20 mouse cellular contexts compared by ENCODE assay signal in the genomic region with DNA sequence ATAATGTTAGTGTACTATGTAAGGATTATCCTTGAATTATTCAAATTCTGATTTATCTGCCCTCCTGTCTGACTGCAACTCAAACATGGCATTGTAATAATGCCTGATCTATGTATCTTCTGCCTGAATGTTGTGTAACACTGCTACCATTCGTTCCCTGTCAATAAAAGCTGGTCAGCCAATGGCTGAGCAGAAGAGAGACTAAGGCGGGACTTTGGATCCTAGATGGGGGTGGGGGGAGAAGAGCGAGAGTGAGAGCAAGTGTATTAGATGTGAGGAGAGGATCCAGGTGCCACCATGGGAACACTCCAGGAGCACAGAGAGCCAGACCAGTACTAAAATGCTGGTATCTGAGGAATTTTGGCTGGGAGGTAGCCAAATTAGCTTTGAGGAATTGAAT. TPM values are rescaled to one million over a fixed set of nuclear protein-coding genes. Genes with fewer than 3 reads are reported as not detected.
DNase-seq lines count a peak whose midpoint lies in the region; ATAC-seq lines count a peak whose summit lies in the region.
"Had no signal": no experiment of that assay in that cellular context is flagged by ENCODE, and none has a peak within 500 bp of the region (broad histone marks: within the 10 kb centered on the region; RNA-seq: fewer than 3 reads in every experiment).

No protein-coding gene starts in this region.

- H3K4me3 ChIP-seq in limb, embryonic 15.5 days, result no peak overlapping the region
- no peak overlapping the region for H3K4me3 ChIP-seq in limb, embryonic 10.5 days
- no peak overlapping the region for H3K4me3 ChIP-seq in liver, embryonic 15.5 days (replicated peaks)
- H3K4me3 ChIP-seq: embryonic facial prominence, embryonic 13.5 days; forebrain, embryonic 15.5 days; heart, embryonic 15.5 days; midbrain, embryonic 15.5 days; myocyte had no signal

- no peak overlapping the region for H3K9ac ChIP-seq in limb, embryonic 15.5 days
- H3K9ac ChIP-seq in liver, embryonic 15.5 days, result no peak overlapping the region
- H3K9ac ChIP-seq: embryonic facial prominence, embryonic 13.5 days; forebrain, embryonic 15.5 days; heart, embryonic 15.5 days; midbrain, embryonic 15.5 days had no signal

- H3K9me3 ChIP-seq in limb, embryonic 15.5 days, result no peaks in the 10 kb centered on the region
- no peaks in the 10 kb centered on the region for H3K9me3 ChIP-seq in limb, embryonic 10.5 days (replicated peaks)
- H3K9me3 ChIP-seq in liver, embryonic 15.5 days (replicated peaks), result no peaks in the 10 kb centered on the region
- H3K9me3 ChIP-seq: embryonic facial prominence, embryonic 13.5 days; forebrain, embryonic 15.5 days; heart, embryonic 15.5 days; midbrain, embryonic 15.5 days had no signal

- H3K4me1 ChIP-seq in limb, embryonic 15.5 days, result no peaks in the 10 kb centered on the region
- H3K4me1 ChIP-seq in limb, embryonic 10.5 days, result no peaks in the 10 kb centered on the region
- peaks cover 22% of the 10 kb centered on the region for H3K4me1 ChIP-seq in liver, embryonic 15.5 days (replicated peaks)
- H3K4me1 ChIP-seq: forebrain, embryonic 15.5 days; heart, embryonic 15.5 days; midbrain, embryonic 15.5 days had no signal

- peak overlapping the region; percentile 30; the same call in 1 of the 2 replicates for H3K27ac ChIP-seq in limb, embryonic 15.5 days
- no peak overlapping the region for H3K27ac ChIP-seq in limb, embryonic 10.5 days
- no peak overlapping the region for H3K27ac ChIP-seq in liver, embryonic 15.5 days (replicated peaks)
- H3K27ac ChIP-seq: embryonic facial prominence, embryonic 13.5 days; forebrain, embryonic 15.5 days; heart, embryonic 15.5 days; midbrain, embryonic 15.5 days; stomach, postnatal 0 days had no signal

- no peak overlapping the region for H3K4me2 ChIP-seq in limb, embryonic 15.5 days
- H3K4me2 ChIP-seq in liver, embryonic 15.5 days, result 0 out of 2 replicates have a peak overlapping the region, but pooled peaks have one; percentile 7
- H3K4me2 ChIP-seq: embryonic facial prominence, embryonic 13.5 days; forebrain, embryonic 15.5 days; heart, embryonic 15.5 days; midbrain, embryonic 15.5 days had no signal

- no peak for DNase-seq in limb, embryonic 10.5 days (ENCODE audit: low spot score)
- peak; percentile 27 for DNase-seq in R1 (ENCODE audit: low read depth, low spot score)
- peak; percentile 59 for DNase-seq in c-Kit-positive CD71-positive TER-119-positive erythroid progenitor cells, embryonic 14.5 days (ENCODE audit: low spot score)
- no peak for DNase-seq in spleen, adult 12 weeks (ENCODE audit: low spot score)
- no peak for DNase-seq in adrenal gland, adult 2 months
- DNase-seq: cerebellum, adult 8-10 months; gastrocnemius, postnatal 25 days; lung, postnatal 14 days; right cerebral cortex, postnatal 4 days had no signal

- ATAC-seq in limb, embryonic 15.5 days (ENCODE audit: insufficient number of reproducible peaks, low FRiP score, low TSS enrichment, low read depth), result no peak
- ATAC-seq in liver, embryonic 15.5 days (ENCODE audit: insufficient read depth), result peak; percentile 54; the same call in 1 of the 2 replicates
- ATAC-seq: forebrain, embryonic 15.5 days; midbrain, embryonic 15.5 days had no signal

- no peaks in the 10 kb centered on the region for H3K27me3 ChIP-seq in limb, embryonic 15.5 days
- H3K27me3 ChIP-seq in limb, embryonic 10.5 days (ENCODE audit: low read depth, poor library complexity, severe bottlenecking), result no peaks in the 10 kb centered on the region
- no peaks in the 10 kb centered on the region for H3K27me3 ChIP-seq in liver, embryonic 15.5 days
- H3K27me3 ChIP-seq: embryonic facial prominence, embryonic 13.5 days; forebrain, embryonic 15.5 days; heart, embryonic 15.5 days; midbrain, embryonic 15.5 days had no signal

- 62% methylated on average over 3 of the region's 3 CpGs for whole genome bisulfite sequencing in limb, embryonic 15.5 days
- whole genome bisulfite sequencing in limb, embryonic 10.5 days, result 71% methylated on average over 3 of the region's 3 CpGs
- WGBS in liver, embryonic 15.5 days (ENCODE audit: insufficient replicate concordance), result 52% methylated on average over 3 of the region's 3 CpGs

- no peaks in the 10 kb centered on the region for H3K36me3 ChIP-seq in limb, embryonic 15.5 days
- no peaks in the 10 kb centered on the region for H3K36me3 ChIP-seq in limb, embryonic 10.5 days
- H3K36me3 ChIP-seq in liver, embryonic 15.5 days (replicated peaks), result no peaks in the 10 kb centered on the region
- H3K36me3 ChIP-seq: embryonic facial prominence, embryonic 13.5 days; forebrain, embryonic 15.5 days; heart, embryonic 15.5 days; midbrain, embryonic 15.5 days had no signal

RNA-seq across cellular contexts. Expression of gene Omd, which starts 11.9 kb away (rescaled TPM):
- 16.9 and 27.1 TPM in 2 replicates for polyA plus RNA-seq in limb, embryonic 15.5 days (2015; fragmentation: Nextera tagmentation; extraction: Ambion mirVana)
- 1.1 and 1.3 TPM in 2 replicates for polyA plus RNA-seq in limb, embryonic 10.5 days (2016; fragmentation: Nextera tagmentation; extraction: Ambion mirVana)
- 0.55 TPM in 2 replicates for polyA plus RNA-seq in liver, embryonic 15.5 days (2015; fragmentation: Nextera tagmentation; extraction: Ambion mirVana)
- total RNA-seq in adrenal gland, adult 2 months (2021), result 1 to 10 TPM; 5.1 to 6.2 TPM
- 0.20 TPM in 1 of 2 replicates, not detected in the other for polyA plus RNA-seq in adrenal gland, adult 2 months (2012; rRNA removed)
- total RNA-seq: hematopoietic stem cell, adult 5-6 weeks; megakaryocyte, adult 5-6 weeks; neutrophil, adult 5-6 weeks had no signal

RNA-seq across cellular contexts. Expression of gene Aspn, which starts 26.1 kb away (rescaled TPM):
- polyA plus RNA-seq in limb, embryonic 15.5 days (2015; fragmentation: Nextera tagmentation; extraction: Ambion mirVana), result 159 and 242 TPM in 2 replicates
- polyA plus RNA-seq in limb, embryonic 10.5 days (2016; fragmentation: Nextera tagmentation; extraction: Ambion mirVana), result 0.14 and 0.18 TPM in 2 replicates
- polyA plus RNA-seq in liver, embryonic 15.5 days (2015; fragmentation: Nextera tagmentation; extraction: Ambion mirVana), result 2.0 and 2.2 TPM in 2 replicates
- total RNA-seq in adrenal gland, adult 2 months (2021), result 1 to 10 TPM; 3.4 to 4.7 TPM
- polyA plus RNA-seq in adrenal gland, adult 2 months (2012; rRNA removed), result 0.06 and 0.09 TPM in 2 replicates
- total RNA-seq: hematopoietic stem cell, adult 5-6 weeks; megakaryocyte, adult 5-6 weeks; neutrophil, adult 5-6 weeks had no signal

RNA-seq across cellular contexts. Expression of gene Ogn, which starts 37.5 kb away (rescaled TPM):
- 324 and 326 TPM in 2 replicates for polyA plus RNA-seq in limb, embryonic 15.5 days (2015; fragmentation: Nextera tagmentation; extraction: Ambion mirVana)
- 1.3 and 1.7 TPM in 2 replicates for polyA plus RNA-seq in limb, embryonic 10.5 days (2016; fragmentation: Nextera tagmentation; extraction: Ambion mirVana)
- polyA plus RNA-seq in liver, embryonic 15.5 days (2015; fragmentation: Nextera tagmentation; extraction: Ambion mirVana), result 3.7 and 4.3 TPM in 2 replicates
- 10 to 100 TPM; 60.1 to 64.3 TPM for total RNA-seq in adrenal gland, adult 2 months (2021)
- 2.1 and 3.2 TPM in 2 replicates for polyA plus RNA-seq in adrenal gland, adult 2 months (2012; rRNA removed)
- total RNA-seq: hematopoietic stem cell, adult 5-6 weeks; neutrophil, adult 5-6 weeks had no signal

Comparison
In these comparisons a context has a peak if more than half of its experiments do, and no peak if none do; other contexts are left out.
1. RNA of gene Aspn, which starts 26.1 kb away (polyA plus RNA-seq): 159 to 242 TPM in limb, embryonic 15.5 days; 2.0 to 2.2 TPM in liver, embryonic 15.5 days, 0.14 to 0.18 TPM in limb, embryonic 10.5 days and 0.06 to 0.09 TPM in adrenal gland, adult 2 months; every median in the first group is over 10 times any median in the second.
2. RNA of gene Ogn, which starts 37.5 kb away (polyA plus RNA-seq): 324 to 326 TPM in limb, embryonic 15.5 days; 3.7 to 4.3 TPM in liver, embryonic 15.5 days, 2.1 to 3.2 TPM in adrenal gland, adult 2 months and 1.3 to 1.7 TPM in limb, embryonic 10.5 days; every median in the first group is over 10 times any median in the second.
3. DNase-seq: peak in R1 (single experiment) and c-Kit-positive CD71-positive TER-119-positive erythroid progenitor cells, embryonic 14.5 days (single experiment); none in limb, embryonic 10.5 days (single experiment), spleen, adult 12 weeks (single experiment) and adrenal gland, adult 2 months (single experiment).